Mouse (Mus musculus) layer of hippocampus, adult 8-10 months (tissue): ENCODE data around the gene Atn1. TPM values are rescaled to one million over a fixed set of nuclear protein-coding genes. Genes with fewer than 3 reads are reported as not detected.

Source experiments
- DNase-seq, 2 experiments: peaks; one replicate each; pipeline ENCODE4 v3.0.0; 2022; ENCODE audit warnings: low spot score in 2 of 2
- total RNA-seq, 4 experiments: library from RNA; stranded (reverse); gene quantifications; 2 replicates each; pipeline ENCODE4 v1.2.4; 2022

Atn1 gene
- total RNA-seq, 4 experiments from 2014 or later, result 138 to 158 (median 147) TPM

- DNase-seq, result peak; percentile 89 to 90
These were observed 15.2 kb downstream of the Atn1 start, which contains the start of gene Grcc10 for GRCm38 (mm10) chr6:124740888-124741761. Grcc10 (minus strand) TSS chr6:124741374.

DNA sequence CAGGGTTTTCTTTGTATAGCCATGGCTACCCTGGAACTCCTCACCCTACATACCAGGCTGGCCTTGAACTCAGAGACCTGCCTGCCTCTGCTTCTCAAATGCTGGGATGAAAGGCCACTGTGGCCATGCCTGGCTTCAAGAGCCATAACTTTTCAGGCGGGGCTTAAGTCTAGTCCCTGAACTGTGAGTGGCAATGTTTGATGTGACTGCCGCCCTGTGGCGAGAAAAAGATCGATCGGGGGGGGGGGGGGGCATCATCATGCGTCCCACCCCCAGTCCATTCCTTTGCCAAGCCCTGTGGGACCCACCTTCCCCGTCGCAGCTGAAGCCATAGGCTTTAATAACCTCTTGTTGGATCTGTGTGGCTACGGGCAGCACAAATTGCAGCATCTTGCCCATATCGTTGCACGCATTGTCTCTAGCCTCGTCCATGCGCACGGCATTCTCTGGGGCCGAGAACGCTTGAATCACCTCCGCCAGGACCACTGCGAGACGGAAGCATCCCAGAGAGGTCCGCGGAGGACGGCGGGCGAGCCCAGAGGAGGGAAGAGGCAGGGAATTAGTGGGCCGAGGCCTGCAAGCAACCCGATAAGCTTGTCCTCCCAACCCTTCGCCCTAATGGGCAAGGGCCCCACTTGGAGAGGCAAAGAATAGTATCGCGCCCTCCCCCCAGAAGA is 16.0 kb downstream of the Atn1 start:
- DNase-seq, result no peak

DNA sequence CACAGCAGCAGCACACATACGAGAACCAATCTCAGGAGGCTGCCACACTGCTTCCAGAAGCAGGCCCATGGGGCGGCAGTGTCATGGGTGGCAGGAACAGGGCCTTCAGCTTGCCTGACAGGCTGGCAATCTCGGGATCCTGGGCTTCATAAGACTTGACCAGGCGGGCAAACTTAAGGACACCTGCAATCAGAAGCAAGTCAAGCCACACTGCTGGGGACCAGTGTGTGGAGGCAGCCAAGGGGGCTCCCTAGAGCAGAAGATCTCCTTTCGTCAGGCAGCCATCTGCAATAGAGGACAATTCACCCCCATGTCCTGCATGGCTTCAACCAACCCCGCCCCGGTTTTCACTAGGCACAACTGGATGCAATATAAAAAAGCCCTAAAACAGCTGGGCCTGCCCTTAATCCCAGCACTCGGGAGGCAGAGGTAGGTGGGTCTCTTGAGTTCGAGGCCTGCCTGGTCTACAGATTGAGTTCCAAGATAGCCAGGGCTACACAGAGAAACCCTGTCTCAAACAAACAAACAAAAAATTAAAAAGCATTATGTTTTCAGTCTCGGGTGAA is 17.0 kb downstream of the Atn1 start:
- DNase-seq, result no peak

DNA sequence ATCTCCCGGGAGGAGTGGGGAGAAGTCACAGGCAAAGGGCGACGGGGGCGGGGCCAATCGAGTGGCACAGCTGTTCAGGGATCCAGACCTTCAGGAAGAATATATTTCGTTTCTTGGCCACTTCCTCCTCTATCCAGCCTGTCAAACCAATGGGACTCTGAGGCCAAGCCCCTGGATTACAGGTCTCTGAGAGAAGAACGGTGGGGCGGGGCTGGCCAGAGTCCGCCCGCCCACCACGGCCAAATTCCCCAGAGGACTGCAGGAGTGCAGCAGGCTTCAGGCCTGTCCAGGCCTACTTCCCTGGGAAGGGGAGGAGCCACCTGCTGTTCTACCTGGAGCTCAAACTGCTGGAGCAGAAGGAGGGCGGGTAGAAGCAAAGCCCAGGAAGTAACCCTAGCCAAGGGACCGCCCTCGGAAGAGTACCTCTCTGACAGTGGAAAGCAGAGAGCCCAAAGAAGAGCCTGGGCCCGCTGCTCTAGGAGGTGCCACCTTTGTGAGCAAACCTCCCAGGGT is 17.8 kb downstream of the Atn1 start, which contains the start of gene Ptpn6:
TSS of gene Ptpn6 (minus strand) at position 204 of the 513 bp plus-strand sequence.
- no peak for DNase-seq

DNA sequence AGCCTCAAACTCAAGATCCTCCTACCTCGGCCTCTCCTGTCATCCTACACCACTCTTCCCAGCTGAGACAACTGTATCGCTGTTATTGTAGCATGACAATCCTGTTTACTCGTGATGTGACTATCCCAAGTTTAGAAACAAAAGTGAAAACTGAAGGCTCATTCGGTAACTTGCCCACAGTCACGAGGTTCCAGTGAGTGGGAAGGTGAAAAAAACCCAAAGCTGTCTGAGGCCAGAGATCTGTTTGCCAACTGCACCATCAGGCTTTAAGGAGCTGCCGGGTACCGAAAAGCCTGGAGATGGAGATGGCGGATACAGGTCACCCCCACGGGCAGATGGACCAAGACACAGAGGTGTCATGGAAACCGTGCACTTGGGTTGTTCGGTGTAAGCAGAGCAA is 19.3 kb downstream of the Atn1 start:
- DNase-seq, result no peak

DNA sequence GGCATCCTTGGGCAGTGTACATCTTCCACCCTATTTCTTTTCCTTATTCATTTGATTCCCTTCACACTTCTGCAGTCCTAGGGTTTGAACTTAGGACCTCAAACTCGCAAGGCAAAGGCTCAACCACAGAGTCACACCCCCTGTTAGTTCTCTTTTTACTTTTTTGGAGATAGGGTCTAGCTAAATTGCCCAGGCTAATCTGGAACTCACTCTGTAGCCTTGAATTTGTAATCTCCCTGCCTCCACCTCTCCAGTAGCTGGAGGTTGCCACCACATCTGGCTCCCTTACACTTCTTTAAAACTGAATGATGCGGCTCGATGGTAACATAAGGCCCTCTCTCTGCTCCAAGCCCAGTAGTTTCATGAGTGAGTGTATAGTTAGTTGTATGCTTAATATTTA is 21.9 kb downstream of the Atn1 start:
- no peak for DNase-seq

DNA sequence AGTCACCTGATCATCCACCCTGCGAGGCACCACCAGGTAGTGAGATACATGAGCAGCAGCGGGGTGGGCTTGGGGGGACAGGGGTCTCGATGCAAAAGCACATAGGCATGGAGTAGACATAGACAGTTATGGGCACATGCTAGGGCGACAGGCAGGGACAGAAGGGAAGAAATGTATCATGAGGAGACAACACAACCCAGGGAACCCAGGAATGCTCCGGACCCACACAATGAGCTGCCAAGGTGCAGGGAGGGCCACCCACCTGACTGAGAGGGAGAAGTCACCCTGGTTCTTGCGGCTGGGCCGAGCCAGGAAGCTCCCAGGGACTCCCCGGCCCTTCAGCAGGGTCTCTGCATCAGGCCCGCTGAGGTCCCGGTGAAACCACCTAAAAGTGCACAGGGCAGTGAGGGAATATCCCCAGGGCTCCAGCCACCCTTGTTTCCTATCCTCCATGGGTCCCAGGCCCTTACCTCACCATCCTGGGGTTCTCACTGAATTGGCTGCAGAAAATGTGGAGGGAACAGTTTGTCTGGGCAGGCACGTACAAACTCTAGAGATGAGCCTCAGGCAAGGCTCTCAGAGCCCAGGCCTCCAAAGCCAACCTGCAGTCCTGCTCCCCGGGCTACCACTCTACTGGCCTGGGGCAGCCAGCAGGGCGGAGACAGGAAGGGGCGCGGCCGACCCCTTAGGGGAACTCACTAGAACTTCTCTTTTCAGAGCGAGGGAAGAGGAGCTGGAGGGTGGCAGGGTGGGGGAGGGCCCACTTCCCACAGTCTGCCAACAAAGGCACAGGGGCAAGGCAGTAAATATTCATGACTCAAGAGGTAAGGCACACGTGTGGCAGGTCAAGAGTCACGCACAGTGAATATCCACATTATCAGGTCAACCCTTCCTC is 23.6 kb downstream of the Atn1 start:
- no peak for DNase-seq

DNA sequence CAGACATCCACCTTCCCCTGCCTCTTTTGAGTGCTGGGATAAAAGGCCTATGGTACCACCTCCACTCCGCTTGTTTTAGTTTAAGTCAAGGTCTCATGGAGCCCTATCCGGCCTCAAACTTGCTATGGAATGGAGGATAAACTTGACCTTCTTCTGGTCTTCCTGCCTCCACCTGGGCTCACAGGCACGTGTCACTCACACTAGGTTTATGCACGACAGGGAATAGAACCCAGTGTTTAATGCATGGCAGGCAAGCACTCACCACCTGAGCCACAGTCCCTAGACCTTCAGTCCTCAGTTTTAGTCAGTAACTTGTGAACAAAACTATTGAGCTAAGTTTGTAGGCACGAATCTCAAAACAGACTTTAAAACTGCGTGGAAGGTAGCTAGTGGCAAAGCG is 25.3 kb downstream of the Atn1 start:
- DNase-seq, result no peak

DNA sequence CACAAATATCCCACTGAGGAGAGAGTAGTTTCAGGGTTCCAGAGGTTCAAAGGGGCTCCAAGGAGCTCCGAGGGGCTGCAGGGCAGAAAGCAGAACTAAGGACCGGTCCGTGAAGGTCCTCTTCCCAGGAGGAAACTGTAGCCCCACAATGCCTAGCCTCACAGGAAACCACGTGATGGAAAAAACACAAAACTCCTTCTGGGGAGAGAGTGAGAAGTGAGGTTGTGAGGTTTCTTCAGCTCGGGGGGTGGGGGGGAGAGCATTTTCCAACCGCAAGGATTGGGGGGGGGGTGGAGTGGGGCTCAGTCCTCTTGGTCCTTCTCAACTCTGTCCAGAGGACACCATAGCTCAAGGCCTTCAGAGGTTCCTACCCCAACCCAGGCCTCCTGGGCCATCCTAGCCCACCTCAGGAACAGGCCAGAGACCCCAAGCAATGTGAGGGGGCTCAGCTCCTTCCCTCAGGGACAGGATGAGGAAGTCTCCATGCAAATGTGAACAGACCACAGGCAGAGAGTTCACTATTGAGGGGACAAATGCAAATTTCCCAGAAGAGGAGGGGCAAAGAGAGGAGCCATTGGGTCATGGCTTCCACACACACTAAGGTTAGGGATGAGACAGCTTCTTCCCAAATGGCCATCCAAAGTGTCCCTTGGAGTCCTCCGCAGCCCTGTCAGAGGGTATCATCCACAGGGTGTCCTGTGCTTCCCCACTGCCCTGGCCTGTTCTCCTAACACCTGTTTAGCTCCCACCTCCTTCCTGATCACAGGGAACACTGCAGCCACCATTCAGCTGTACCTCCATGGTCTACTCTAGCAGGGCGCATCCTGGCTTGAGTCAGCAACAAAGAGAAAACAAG is 26.2 kb downstream of the Atn1 start:
- no peak for DNase-seq

DNA sequence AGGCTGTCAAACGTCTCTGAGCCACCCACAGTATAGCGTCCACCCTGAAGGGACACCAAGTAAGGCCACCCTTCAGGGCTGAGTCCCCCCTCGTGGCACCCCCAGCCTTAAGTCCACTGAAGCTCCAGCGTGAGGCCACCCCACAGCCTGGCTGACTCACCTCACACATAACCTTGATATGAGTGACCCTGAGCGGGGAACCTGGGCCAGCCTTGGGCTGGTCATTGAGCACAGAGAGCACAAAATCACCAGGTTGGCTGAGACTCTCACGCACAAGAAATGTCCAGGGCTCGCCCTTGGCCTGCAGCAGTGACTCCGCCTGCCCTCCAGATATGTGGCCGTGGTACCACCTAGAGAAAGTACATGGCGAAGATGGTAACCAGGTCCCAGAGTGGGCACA is 27.7 kb downstream of the Atn1 start:
- DNase-seq, result no peak

DNA sequence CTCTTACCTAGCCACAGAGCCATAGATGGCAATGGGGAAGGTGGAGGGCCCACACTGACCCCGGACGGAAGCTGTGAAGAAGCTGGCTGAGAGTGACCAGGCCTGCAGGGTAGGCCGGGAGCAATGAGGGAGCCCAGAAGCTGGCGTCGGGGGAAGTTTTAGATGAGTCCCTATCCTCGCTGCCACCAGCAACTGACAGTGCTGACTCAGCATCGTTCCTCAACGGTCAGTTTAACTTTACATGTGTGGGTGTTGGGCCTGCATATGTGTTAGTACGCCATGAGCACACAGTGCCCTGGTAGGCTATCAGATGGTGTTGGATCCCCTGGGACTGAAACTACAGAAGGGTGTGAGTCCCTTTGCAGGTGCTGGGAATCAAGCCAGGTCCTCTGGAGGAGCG is 31.9 kb downstream of the Atn1 start:
- DNase-seq, result no peak

GRCm38 (mm10) chr6:124723541-124723940 is 32.8 kb downstream of the Atn1 start:
- no peak for DNase-seq

GRCm38 (mm10) chr6:124722876-124723473 is 33.3 kb downstream of the Atn1 start:
- DNase-seq, result no peak

- no peak for DNase-seq
These were observed 35.4 kb downstream of the Atn1 start for GRCm38 (mm10) chr6:124720904-124721303.

- DNase-seq, result no peak
These were observed 36.9 kb downstream of the Atn1 start for GRCm38 (mm10) chr6:124719354-124719978.

- no peak for DNase-seq
These were observed 37.6 kb downstream of the Atn1 start for GRCm38 (mm10) chr6:124718703-124719102.

- no peak for DNase-seq
These were observed 38.4 kb downstream of the Atn1 start for GRCm38 (mm10) chr6:124717968-124718367.

DNA sequence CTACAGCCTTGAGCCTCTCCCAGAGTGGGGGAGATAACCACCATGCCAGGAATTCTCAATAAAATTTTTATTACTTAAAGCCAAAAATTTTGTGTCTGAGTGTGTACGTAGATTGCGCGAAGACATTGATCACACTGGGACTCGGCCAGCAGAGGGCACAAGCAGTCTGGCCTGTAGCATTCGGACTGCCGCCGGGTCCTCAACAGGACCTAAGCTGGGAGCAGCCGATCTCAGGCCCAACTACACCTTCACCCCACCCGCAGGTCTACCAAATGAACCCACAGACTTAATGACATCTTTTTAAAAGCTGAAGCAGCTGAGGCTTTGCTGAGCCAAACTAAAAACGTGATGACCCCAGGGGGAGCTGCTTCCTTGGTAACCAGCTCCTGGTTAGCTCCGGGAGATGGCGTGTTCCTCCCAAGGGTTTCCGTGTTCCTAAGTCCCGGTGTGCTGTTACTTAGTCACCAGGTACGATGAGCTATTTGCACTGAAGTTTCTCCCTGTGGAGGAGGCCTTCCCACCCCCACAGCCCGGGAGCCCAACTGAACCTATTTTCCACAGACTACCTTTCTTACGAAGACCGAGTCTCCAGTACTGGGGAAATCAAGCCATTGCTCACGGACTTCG is 39.3 kb downstream of the Atn1 start:
- DNase-seq, result no peak

DNA sequence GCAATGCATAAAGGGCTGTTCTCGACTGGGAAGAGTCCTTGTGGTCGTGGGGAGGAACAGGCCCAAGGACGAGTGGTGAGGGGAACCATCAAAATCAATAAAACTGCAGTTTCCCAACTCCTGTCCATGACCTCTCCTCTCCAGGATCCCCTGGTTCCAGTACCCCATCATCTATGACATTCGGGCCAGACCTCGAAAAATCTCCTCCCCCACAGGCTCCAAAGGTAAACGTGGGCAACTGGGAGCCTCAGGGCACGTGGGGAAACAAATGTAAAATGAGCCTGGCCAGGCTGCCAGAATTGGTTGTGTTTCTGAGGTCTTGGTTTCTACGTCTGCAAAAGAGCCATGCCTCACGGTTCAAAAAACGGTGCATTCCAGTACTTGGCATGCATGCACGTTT is 43.4 kb downstream of the Atn1 start:
- no peak for DNase-seq
